Mouse (Mus musculus) retina, postnatal 1 day (tissue): ENCODE results near the gene Pld1.

Experiments
- DNase-seq: peaks from one replicate; pipeline ENCODE4 v3.0.0-alpha.2; 2012

The Pld1 gene

DNA sequence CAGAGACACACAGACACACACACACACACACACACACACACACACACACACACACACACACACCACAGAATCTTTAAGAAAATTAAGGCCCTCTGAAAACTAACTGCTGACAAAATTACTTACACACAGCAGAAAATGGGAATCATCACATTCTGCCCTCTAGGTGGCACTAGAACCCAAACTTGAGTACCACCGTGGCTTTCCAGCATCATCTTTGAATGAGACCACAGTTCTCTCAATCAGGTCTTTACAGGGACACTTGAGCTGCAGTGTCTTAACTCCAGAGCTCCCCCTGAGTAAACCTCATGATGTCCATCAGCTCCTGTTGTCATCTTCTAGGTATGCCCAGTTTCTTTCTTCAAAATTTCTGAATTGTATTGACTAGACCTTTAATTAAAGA is 227.1 kb downstream of the Pld1 start:
- peak; percentile 88 for DNase-seq

DNA sequence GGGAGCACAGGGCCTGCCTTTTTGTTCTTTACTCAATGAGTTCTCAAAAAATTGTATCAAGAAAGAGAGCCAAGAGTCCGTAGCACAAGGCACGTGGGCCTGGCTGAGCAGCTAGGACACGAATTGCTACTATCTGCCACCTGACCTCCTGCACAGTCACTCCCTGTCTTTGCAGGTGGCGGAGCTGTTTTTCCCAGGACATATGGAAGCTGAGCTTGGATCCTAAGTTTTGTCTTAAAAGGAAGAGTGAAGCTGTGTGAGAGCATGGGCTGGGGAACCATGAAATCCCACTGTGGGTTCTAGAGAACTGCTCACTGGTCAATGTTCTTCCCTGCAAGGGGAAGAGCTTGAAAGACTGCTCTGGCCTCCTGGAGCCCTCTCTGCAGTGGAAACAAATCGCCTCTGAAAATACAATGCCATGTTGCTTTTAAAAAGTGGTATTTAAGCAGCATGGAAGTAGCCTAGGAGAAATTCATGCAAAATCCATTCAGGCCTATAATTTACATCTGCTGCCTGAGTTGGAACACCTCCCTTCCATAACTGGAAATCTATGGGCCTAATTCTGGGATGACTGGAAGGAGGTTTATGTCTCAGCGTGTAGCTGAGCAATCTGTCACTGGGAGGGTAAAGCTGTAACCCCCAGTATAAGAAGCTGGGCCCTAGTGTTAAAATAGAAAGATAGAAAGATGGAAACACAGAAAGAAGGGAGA is 229.5 kb downstream of the Pld1 start:
- DNase-seq, result no peak

DNA sequence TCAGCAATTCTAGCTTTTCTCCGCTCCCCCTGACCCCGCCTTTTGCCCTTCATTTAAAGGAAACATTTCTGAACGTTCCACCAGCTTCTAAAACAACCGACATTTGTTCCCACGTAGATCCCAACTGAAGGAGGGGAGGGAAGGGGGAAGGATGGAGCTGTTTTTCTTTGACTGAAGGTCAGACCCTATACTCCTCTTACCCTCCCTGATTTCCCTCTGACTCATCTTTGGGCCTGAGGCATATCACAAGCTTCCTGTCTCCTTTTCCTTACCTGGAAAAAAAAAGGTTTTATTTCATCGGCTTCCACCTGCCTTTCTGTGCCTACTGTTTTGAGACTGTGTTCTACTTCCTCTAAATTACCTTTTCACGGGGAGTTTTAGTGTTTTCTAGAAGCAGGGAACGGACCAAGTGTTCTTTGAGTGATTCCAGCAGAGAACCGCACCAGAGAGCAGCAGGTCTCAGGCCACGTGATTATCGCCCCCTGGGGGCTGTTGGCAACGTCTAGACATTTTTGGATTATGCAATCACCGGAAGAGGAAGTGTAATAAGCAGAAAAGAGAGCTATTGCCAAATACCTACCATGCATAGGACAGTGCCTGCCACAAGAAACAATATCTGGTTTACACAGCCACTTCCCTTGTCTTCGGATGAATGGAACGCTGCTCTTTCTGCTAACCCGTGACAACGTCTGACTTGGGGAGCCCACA is 232.6 kb downstream of the Pld1 start:
- DNase-seq, result peak; percentile 70

DNA sequence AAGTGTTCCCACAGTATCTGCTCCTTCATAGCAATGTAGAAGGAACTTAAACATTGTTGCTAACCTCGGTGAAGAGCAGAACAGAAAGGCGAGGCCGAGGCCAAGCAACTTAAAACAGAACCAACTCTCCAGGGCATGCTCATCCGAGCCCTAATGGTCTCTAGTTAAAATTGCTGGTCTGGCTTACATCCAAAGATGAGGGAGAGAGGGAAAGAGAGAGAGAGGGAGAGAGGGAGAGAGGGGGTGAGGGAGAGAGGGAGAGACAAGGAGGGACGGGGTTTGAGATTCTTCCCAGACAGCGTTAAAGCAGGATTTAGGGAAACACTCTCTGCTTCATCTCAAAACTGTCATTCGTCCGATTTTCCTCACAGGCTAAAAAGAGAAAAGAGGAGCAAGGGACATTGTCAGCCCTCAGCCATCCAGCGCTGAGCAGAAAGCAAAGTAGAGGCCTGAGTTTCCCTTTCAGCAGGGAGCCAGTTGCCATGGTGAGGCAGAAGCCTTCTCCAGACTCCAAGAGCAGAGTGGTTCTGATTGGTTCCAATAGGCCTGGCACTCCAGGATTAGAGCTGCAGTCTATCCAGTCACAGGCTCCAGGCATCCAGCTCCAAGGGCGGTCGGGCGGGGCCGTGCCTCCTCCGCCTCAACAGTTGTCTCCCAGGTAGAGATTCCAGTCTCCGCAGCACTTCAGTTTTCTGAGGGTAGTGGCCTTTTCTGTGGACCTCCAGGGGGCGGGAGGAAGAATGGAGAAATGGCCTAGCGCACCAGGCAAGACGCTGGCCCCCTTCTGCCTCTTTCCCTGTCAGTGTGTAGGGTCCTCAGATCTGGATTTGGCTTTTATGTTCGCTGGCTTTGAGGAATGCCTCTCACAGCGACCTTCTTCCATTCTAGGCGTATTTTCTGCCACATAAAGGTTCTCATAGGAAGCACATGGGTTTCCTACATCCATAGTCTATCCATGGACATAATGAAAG is 237.8 kb downstream of the Pld1 start:
- DNase-seq, result peak; percentile 92

DNA sequence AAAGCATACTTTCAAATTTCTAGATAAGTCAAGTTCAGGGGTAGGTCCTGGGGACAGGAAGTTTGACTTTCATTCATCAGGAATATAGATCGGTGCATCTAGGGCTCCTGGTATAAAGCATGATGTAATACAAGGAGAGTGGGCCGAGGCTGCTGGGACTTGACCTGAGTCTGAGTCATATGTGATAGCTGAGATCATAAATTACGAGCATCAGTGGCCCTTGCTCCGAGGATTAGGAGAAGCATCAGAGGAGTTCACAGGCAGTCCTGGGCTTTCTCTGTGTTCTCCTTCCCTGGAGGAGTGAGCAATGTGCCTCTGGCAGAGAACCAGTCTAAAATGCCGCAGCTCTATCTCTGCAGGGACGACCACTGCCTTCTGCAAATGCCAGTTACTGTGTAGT is 239.8 kb downstream of the Pld1 start:
- DNase-seq, result no peak
